Mouse (Mus musculus): ENCODE data around the gene Lonrf2. TPM values are rescaled to one million over a fixed set of nuclear protein-coding genes. Genes with fewer than 3 reads are reported as not detected.

The Lonrf2 gene
- total and polyA plus RNA-seq, 2 experiments from 2014 or later: 28.8 to 155 TPM

- no peaks in the 10 kb centered on the region; the same call in 1 of the 2 replicates for H3K4me1 ChIP-seq (ENCODE audit: insufficient read depth, low read length)
- H3K36me3 ChIP-seq (ENCODE audit: insufficient read depth, low read length): no peaks in the 10 kb centered on the region
- H3K4me3 ChIP-seq (ENCODE audit: low read depth, low read length): no peak overlapping the region
- H3K9ac ChIP-seq (replicated peaks; ENCODE audit: low read length, poor library complexity, severe bottlenecking): no peak overlapping the region
- TF ChIP-seq CTCF (IDR thresholded peaks at IDR 0.05): no peak
- ATAC-seq (ENCODE audit: low FRiP score): no peak
- H3K4me2 ChIP-seq (ENCODE audit: low read depth, low read length, poor library complexity, severe bottlenecking): no peak overlapping the region
- 30% methylated on average over 10 of the region's 10 CpGs for WGBS
- DNase-seq (ENCODE audit: low spot score): peak; percentile 40
- H3K27ac ChIP-seq (ENCODE audit: low read depth, low read length): no peak overlapping the region
- H3K9me3 ChIP-seq (ENCODE audit: low read length): no peaks in the 10 kb centered on the region
- no peaks in the 10 kb centered on the region for H3K27me3 ChIP-seq (ENCODE audit: insufficient read depth, low read length)
These were observed 72.4 kb downstream of the Lonrf2 start for GRCm38 (mm10) chr1:38763960-38764613.

- 47% methylated on average over 9 of the region's 9 CpGs for WGBS
- Histone ChIP-seq H3K27ac (ENCODE audit: low read depth, low read length) (no peak overlapping the region), H3K9me3 (ENCODE audit: low read length) (no peaks in the 10 kb centered on the region), H3K4me2 (ENCODE audit: low read depth, low read length, poor library complexity, severe bottlenecking) (no peak overlapping the region), H3K27me3 (ENCODE audit: insufficient read depth, low read length) (no peaks in the 10 kb centered on the region), H3K4me3 (ENCODE audit: low read depth, low read length) (no peak overlapping the region), H3K4me1 (ENCODE audit: insufficient read depth, low read length) (no peaks in the 10 kb centered on the region; the same call in 1 of the 2 replicates), H3K9ac (replicated peaks; ENCODE audit: low read length, poor library complexity, severe bottlenecking) (no peak overlapping the region), H3K36me3 (ENCODE audit: insufficient read depth, low read length) (no peaks in the 10 kb centered on the region)
- DNase-seq (ENCODE audit: low spot score): no peak
- TF ChIP-seq CTCF (IDR thresholded peaks at IDR 0.05): no peak
- ATAC-seq (ENCODE audit: low FRiP score): no peak
These were observed 76.1 kb downstream of the Lonrf2 start for GRCm38 (mm10) chr1:38760424-38760823.

- Histone ChIP-seq H3K27ac (ENCODE audit: low read depth, low read length) (no peak overlapping the region), H3K4me3 (ENCODE audit: low read depth, low read length) (no peak overlapping the region), H3K27me3 (ENCODE audit: insufficient read depth, low read length) (no peaks in the 10 kb centered on the region), H3K9me3 (ENCODE audit: low read length) (no peaks in the 10 kb centered on the region), H3K9ac (replicated peaks; ENCODE audit: low read length, poor library complexity, severe bottlenecking) (no peak overlapping the region), H3K4me2 (ENCODE audit: low read depth, low read length, poor library complexity, severe bottlenecking) (no peak overlapping the region), H3K4me1 (ENCODE audit: insufficient read depth, low read length) (no peaks in the 10 kb centered on the region; the same call in 1 of the 2 replicates), H3K36me3 (ENCODE audit: insufficient read depth, low read length) (no peaks in the 10 kb centered on the region)
- DNase-seq (ENCODE audit: low spot score) (peak; percentile 69), ATAC-seq (ENCODE audit: low FRiP score) (no peak)
- WGBS: 67% methylated on average over 5 of the region's 5 CpGs
- TF ChIP-seq CTCF (IDR thresholded peaks at IDR 0.05): no peak
These were observed 78.6 kb downstream of the Lonrf2 start for GRCm38 (mm10) chr1:38757791-38758403.

GRCm38 (mm10) chr1:38743863-38744262 lies 92.6 kb downstream of the Lonrf2 start:
- no peak for DNase-seq (ENCODE audit: low spot score)
- no peaks in the 10 kb centered on the region for H3K27me3 ChIP-seq (ENCODE audit: insufficient read depth, low read length)
- no peak overlapping the region for H3K4me3 ChIP-seq (ENCODE audit: low read depth, low read length)
- ATAC-seq (ENCODE audit: low FRiP score): no peak
- no peak overlapping the region for H3K9ac ChIP-seq (replicated peaks; ENCODE audit: low read length, poor library complexity, severe bottlenecking)
- no peak for TF ChIP-seq CTCF (IDR thresholded peaks at IDR 0.05)
- no peaks in the 10 kb centered on the region for H3K4me1 ChIP-seq (ENCODE audit: insufficient read depth, low read length)
- H3K9me3 ChIP-seq (ENCODE audit: low read length): no peaks in the 10 kb centered on the region
- no peaks in the 10 kb centered on the region for H3K36me3 ChIP-seq (ENCODE audit: insufficient read depth, low read length)
- no peak overlapping the region for H3K4me2 ChIP-seq (ENCODE audit: low read depth, low read length, poor library complexity, severe bottlenecking)
- 58% methylated on average over 1 of the region's 1 CpGs for WGBS
- no peak overlapping the region for H3K27ac ChIP-seq (ENCODE audit: low read depth, low read length)

Other genes with a start within 250 kb of the Lonrf2 start
- gene Aff3, start 171.8 kb downstream of the Lonrf2 start, total RNA-seq (2014; rRNA removed): 61.2 and 65.0 TPM in 2 replicates
- 16.5 and 20.6 TPM in 2 replicates for gene Aff3, start 171.8 kb downstream of the Lonrf2 start, polyA plus RNA-seq (2015; fragmentation: Nextera tagmentation; extraction: Ambion mirVana)
- 85.2 and 88.5 TPM in 2 replicates for gene Chst10, start 61.5 kb upstream of the Lonrf2 start, total RNA-seq (2014; rRNA removed)
- gene Chst10, start 61.5 kb upstream of the Lonrf2 start, polyA plus RNA-seq (2015; fragmentation: Nextera tagmentation; extraction: Ambion mirVana): 66.4 and 68.9 TPM in 2 replicates
- 0.33 TPM in 1 of 2 replicates, not detected in the other for gene Nms, start 102.4 kb upstream of the Lonrf2 start, total RNA-seq (2014; rRNA removed)
- gene Nms, start 102.4 kb upstream of the Lonrf2 start, polyA plus RNA-seq (2015; fragmentation: Nextera tagmentation; extraction: Ambion mirVana): 0.57 and 0.63 TPM in 2 replicates
- 34.1 and 45.0 TPM in 2 replicates for gene Pdcl3, start 148.9 kb upstream of the Lonrf2 start, total RNA-seq (2014; rRNA removed)
- 144 and 146 TPM in 2 replicates for gene Pdcl3, start 148.9 kb upstream of the Lonrf2 start, polyA plus RNA-seq (2015; fragmentation: Nextera tagmentation; extraction: Ambion mirVana)